Mouse (Mus musculus) cerebellum, adult 11-12 months (tissue): ENCODE results near the gene Spata31d1b.
"Not testable (repeated sequence)": the region's sequence is repeated elsewhere in the genome, so short reads cannot be mapped to it uniquely, and the experiment has no call there.

Experiments
- DNase-seq: peaks from one replicate; pipeline ENCODE4 v3.0.0; 2022

The Spata31d1b gene

GRCm38 (mm10) chr13:59711984-59712383 lies at the start of gene Spata31d1b:
Gene Spata31d1b, plus strand, starts transcription at chr13:59712284.
- DNase-seq: not testable (repeated sequence)

DNA sequence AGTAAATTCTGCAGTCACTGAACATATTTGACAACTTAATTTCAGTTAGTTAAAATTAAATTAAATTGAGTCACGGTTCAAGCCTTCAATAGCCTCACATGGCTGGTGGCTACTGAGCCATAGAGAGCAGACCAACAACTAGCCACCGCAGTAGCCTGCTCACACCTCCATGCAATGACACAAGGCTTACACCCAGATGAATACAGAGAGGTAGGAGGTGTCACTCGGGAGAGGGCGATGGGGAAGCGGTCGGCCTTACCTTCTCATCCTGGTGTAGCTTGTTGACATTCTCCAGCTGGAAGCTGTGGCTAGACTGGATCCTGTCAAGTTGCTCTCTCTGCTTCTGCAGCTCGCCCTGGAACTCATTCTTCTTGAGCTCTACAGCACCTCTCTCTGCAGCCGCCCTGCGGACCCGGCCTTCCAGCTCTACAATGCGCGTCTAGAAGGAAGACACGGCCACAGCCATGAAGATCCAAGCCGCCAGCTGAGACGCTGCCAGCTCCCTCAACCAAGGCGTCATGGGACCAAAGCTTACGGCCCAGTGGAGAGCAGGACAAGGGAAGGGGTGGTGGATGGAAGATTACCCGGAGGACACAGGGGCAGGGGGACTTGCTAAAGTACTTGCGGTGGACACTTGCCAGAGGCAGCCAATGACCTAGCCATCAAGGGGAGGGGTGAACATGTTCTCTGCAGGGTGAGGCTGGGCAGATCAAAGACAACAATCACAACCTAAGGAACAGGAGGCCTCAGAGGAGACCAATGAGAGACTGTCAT lies 48.0 kb upstream of the Spata31d1b start:
- no peak for DNase-seq

DNA sequence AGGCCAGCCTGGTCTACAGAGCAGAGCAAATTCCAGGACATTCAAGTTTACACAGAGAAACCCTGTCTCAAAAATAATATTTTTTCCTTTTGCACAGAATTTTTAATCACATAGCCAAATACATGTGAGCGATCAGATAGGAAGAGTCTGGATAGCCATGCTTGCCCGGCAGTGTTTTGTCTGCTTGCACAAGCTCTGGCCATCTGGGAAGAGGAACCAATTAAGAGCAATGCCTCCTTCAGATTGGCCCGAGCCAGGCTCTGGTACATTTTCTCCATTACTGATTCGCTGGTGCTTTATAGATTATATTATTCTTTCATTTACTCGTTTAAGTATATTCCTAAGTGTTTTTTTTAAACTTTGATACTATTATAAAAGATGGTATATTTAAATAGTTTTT lies 44.3 kb upstream of the Spata31d1b start:
- no peak for DNase-seq

- DNase-seq: no peak
These were observed 43.5 kb upstream of the Spata31d1b start for GRCm38 (mm10) chr13:59668501-59669093.

DNA sequence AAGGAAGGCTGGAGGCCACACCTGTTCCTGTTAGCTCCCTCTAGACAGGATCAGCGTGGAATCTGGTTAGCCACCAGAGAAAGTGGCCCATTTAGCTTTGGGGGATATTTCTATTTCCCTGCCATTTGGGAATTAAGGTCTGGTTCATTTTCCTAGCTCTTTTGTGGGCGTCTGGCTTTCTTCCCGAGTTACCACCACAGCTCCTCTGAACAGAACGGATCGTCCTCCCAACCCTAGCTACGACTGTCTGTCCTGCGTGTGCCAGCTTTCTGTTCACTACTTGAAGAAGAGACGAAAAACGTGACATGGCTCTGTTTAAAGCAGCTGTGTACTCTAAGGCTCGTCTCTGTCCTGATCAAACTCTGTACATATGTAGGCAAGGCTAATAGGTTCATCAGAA lies 42.1 kb upstream of the Spata31d1b start:
- DNase-seq: no peak

DNA sequence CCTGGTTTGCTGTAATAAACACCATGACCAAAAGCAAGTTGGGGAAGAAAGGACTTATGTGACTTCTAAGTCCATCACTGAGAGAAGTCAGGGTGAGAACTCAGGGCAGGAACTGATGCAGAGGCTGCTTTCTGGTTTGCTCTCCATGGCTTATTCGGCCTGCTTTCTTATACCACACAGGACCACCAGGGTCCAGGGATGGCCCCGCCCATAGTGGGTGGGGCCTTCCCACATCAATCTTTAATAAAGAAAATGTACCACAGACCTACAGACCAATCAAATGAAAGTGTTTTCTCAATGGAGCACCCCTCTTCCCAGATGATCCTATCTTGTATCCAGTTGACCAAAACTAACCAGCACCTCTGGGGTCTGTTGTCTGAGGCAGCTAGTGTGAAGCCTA lies 40.6 kb upstream of the Spata31d1b start:
- no peak for DNase-seq

- DNase-seq: no peak
These were observed 39.8 kb upstream of the Spata31d1b start for GRCm38 (mm10) chr13:59672248-59672647.

GRCm38 (mm10) chr13:59673597-59673996 lies 38.5 kb upstream of the Spata31d1b start:
- DNase-seq: no peak

- DNase-seq: no peak
These were observed 37.9 kb upstream of the Spata31d1b start for GRCm38 (mm10) chr13:59674215-59674614.

- DNase-seq: no peak
These were observed 37.3 kb upstream of the Spata31d1b start for GRCm38 (mm10) chr13:59674761-59675150.

DNA sequence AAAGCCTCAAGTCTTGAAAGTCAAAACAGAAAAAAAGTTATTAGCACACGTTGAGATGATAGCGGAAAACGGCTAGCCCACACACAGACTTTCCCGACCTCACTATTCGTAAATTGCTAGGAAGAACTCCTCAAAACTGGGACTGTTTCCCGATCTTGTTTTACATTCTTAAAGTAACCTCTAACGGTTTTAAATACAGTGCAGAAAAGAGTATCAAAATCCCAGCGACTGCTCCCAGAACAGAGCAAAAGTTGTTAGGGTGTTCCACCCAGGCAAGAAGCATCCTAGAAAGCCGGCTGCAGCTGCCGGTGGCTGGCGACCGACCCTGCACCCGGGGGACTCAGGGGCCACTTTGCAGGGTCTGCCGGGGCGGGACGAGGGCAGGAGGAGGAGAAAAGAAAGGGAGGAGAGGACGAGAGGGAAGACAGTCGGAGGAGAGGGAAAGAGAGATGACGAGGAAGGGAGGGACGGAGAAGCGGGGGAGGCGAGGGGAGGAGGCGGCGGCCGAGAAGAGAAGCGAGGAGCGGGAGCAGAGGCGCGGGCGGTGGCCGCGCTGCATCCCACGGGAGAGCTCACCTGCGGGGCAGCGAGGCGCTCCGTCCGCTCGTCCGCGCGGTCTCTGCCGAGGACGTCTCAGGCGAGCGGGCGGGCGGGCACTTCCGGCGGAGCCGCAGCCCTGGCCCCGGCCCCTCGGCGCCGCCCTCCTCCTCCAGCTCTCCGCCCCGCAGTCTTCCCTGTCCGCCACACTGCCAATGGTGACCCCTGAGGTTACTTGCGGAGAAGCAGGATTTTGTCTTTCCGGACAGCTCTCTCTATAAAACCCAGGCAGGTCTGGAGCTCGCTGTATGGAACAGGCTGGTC lies 36.7 kb upstream of the Spata31d1b start, which contains the start of gene Golm1:
Gene Golm1 (minus strand): TSS at position 661 of the 861 bp plus-strand sequence.
- DNase-seq: peak; percentile 69

GRCm38 (mm10) chr13:59676316-59677229 lies 35.5 kb upstream of the Spata31d1b start:
- DNase-seq: no peak

DNA sequence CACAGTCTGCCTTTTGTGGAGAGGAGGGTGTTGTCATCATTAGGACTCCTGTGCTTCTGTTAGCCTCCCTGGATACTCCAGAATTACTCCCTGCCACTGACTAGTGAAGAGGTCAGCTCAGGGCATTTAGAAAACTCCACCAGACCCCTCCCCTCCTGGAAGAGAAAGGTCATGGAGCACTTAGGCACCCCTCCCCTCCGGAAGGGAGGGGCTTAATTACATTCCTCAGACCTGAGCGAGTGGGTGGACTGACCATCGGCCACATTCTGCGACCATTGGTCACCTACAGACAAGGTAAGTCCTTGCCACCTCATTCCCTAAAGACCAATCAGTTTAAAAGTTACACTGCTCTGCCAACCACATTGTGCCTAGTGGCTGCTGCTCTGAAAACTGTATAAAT lies 32.8 kb upstream of the Spata31d1b start:
- no peak for DNase-seq

- DNase-seq: no peak
These were observed 32.2 kb upstream of the Spata31d1b start for GRCm38 (mm10) chr13:59679908-59680307.

GRCm38 (mm10) chr13:59682629-59683028 lies 29.5 kb upstream of the Spata31d1b start:
- no peak for DNase-seq

DNA sequence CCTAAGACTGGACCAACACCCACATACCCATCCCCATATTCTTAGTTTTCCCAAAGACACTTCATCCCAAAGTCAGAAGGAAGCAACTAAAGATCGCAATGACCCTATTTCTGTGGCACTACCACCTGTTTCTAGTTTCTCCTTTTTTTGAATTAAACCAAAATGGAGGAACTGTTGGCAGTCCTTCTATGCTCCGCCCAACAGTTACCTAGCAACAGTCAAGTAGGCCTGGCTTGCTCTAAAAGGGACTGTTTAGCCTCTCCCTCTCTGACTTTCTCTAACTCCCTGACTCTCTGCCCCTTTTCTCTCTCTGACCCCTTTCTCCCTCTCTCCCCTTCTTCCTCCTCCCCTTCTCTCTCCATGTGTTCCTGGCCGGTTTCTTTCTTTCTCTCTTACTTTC lies 26.8 kb upstream of the Spata31d1b start:
- no peak for DNase-seq

GRCm38 (mm10) chr13:59688338-59688770 lies 23.7 kb upstream of the Spata31d1b start:
- DNase-seq: peak; percentile 34

DNA sequence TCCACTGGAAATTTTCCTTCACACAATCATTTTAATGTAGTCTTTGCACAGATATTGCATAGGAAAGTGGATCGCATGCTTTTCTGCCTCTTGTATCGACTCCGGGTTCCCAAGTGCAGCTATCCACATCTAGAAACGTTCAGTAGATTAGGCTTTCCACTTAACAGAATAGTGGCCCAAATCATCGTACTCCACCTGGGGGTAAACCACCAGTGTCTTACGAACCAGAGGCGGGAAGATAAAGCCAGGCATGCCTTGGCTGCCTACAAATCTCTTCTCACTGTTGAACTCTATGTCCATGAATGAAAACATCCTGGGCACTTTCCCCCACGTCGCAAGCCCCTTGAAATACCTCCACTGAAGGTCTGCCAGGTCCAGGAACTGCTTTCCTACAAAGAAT lies 22.8 kb upstream of the Spata31d1b start:
- no peak for DNase-seq

GRCm38 (mm10) chr13:59689843-59690242 lies 22.2 kb upstream of the Spata31d1b start:
- no peak for DNase-seq

DNA sequence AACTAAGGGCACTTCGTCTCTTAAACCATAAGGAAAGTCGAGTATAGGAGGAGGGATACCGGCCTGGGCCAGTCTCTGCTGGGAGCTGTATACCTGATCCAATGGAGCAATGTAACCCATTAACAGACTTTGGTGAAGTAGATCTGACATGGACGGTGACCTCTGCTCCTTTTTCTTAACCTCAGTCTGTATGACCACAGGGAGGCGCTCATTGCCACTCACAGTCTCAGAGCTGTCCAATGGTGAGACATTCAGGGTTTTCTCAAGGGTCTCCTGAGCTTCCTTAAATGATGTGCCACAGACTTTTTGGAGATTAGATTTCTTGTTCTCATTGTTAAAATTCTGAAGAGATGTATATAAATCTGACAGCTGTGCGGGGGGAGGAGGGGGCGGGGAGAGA lies 21.5 kb upstream of the Spata31d1b start:
- DNase-seq: no peak

DNA sequence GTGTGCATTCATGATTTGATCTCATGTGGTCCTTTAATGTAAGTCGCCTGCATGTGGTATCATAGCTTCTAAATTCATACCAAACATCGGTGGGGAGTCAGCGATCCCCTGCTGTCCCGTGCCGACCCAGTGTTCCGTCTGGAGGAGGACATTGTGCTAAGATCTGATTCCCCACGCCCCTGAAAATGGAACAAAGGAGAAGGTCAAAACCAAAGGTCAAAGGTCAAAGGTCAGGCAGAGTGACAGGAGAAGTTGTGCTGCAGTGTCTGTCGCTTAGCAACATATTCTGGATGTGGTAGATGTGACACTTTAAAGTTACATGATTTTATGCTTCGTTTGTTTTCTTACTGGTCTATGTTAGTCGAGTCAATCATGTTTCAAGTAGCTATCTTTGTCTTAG lies 20.6 kb upstream of the Spata31d1b start:
- no peak for DNase-seq

DNA sequence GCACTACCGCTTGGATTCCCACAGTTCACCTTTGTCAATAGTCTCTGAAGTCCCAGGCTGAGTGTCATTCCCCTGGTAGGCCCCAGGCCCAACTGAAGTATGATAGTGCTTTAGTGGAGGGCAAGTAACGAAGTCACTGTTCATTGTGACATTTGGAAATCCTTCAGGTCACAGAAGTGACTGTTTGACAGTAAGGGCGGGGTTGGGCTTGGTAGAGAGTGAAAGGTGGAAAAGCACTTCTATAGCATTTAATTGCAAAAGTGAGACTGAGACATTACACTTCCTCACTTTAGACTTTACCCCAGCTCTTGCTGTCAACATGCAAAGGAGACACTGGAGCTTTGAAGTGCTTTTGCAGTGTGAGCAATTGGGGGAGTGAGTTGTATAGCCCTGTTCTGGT lies 18.1 kb upstream of the Spata31d1b start, which contains the start of gene 4921517D22Rik:
Gene 4921517D22Rik (minus strand): TSS at position 101 of the 400 bp plus-strand sequence.
- DNase-seq: no peak
